Mouse (Mus musculus) limb, embryonic 11.5 days (tissue): ENCODE results near the gene Sema4f. TPM values are rescaled to one million over a fixed set of nuclear protein-coding genes. Genes with fewer than 3 reads are reported as not detected.

ENCODE experiments used
- ATAC-seq: fragments of 200-750 bp; cut with Nextera tagmentation; 2 replicates; pipeline ENCODE4 v1.8.0; 2017; ENCODE audit warnings: low read depth; ENCODE audit not compliant: insufficient number of reproducible peaks, low FRiP score, low TSS enrichment
- DNase-seq: peaks from one replicate; pipeline ENCODE4 v3.0.0-alpha.2; 2015; ENCODE audit warnings: low spot score
- H3K27ac ChIP-seq: fragments of 300-500 bp; sonication (generic); replicated peaks from 2 replicates; pipeline ENCODE4 v1.5.1; 2014; ENCODE audit warnings: low read depth, mild to moderate bottlenecking, low read length
- H3K27me3 ChIP-seq: fragments of 300-500 bp; sonication (generic); 2 replicates; pipeline ENCODE4 v1.6.1; 2014; ENCODE audit warnings: mild to moderate bottlenecking, low read length, mixed read lengths; ENCODE audit not compliant: control insufficient read depth, insufficient read depth
- H3K36me3 ChIP-seq: fragments of 300-500 bp; sonication (generic); 2 replicates; pipeline ENCODE4 v1.6.1; 2014; ENCODE audit warnings: mild to moderate bottlenecking, low read length, moderate library complexity, mixed read lengths; ENCODE audit not compliant: control insufficient read depth, insufficient read depth
- H3K4me1 ChIP-seq: fragments of 300-500 bp; sonication (generic); 2 replicates; pipeline ENCODE4 v1.6.1; 2014; ENCODE audit warnings: low read length, mixed read lengths; ENCODE audit not compliant: control insufficient read depth, insufficient read depth
- H3K4me2 ChIP-seq: fragments of 300-500 bp; sonication (generic); 2 replicates; pipeline ENCODE4 v1.6.1; 2014; ENCODE audit warnings: low read depth, mild to moderate bottlenecking, moderate library complexity; ENCODE audit not compliant: severe bottlenecking
- H3K4me3 ChIP-seq: fragments of 300-500 bp; sonication (generic); 2 replicates; pipeline ENCODE4 v1.5.1; 2014; ENCODE audit warnings: low read depth, low read length
- H3K9ac ChIP-seq: fragments of 300-500 bp; sonication (generic); 2 replicates; pipeline ENCODE4 v1.6.1; 2014; ENCODE audit warnings: mild to moderate bottlenecking, low read length
- H3K9me3 ChIP-seq: fragments of 300-500 bp; sonication (generic); 2 replicates; pipeline ENCODE4 v1.6.1; 2016; ENCODE audit warnings: low read length; ENCODE audit not compliant: control insufficient read depth
- WGBS: fragments of 180-500 bp; shearing (Covaris S2); extraction: QIAGEN DNeasy Blood & Tissue Kit; methylation state at CpG from one replicate; pipeline ENCODE4 v1.1.7; 2014; 5-methylcytosine and 5-hydroxymethylcytosine counted together
- polyA plus RNA-seq: library from polyadenylated mRNA; unstranded; fragments of >200 nt; fragmentation: Nextera tagmentation; extraction: Ambion mirVana; gene quantifications from 2 replicates; pipeline ENCODE4 v1.2.1, GENCODE M21; 2014

Sema4f gene
- 1.1 and 1.2 TPM in 2 replicates for polyA plus RNA-seq

DNA sequence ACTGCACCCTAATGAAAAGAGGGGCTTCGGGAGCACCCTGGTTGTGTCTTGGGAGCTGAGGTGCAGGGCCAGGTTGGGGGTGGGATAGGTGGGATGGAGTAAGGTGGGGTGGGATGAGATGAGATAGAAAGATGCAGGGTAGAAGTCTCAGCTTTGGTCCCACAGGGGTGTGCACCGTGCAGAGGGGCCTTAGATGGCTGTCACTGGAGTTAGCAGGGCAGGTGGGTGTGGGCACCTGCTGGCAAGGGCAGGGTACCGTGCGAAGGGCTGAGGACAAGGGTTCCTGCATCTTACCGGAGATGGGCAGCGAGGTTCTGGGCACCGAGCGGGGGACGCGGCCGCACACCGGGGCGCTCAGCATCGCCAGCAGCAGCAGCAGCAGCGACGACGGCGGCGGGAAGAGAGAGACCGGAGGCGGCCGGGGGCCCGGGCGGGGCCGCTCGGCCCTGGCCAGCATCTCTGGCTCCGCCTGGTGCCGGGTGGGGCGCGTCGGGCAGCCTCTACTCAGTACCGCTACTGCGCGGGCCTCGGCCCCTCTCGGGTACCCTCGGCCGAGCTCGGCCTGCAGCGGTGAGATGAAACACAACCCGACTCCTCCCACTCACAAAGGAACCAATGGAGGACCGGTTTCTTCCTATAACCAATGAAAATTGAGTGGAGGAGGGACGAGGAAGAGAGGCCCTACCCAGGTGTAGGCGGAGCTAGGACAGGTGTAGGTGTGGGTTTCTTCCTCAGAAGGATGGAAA lies at the start of gene Sema4f:
TSS of gene Sema4f (minus strand) at position 603 of the 746 bp plus-strand sequence.
- Histone ChIP-seq H3K4me1 (0 out of 2 replicates have a peak, but pooled peaks cover 3% of the 10 kb centered on the region), H3K9me3 (no peaks in the 10 kb centered on the region), H3K27ac (no peak within 1 kb of the TSS), H3K9ac (peak within 1 kb of the TSS; percentile 57), H3K4me2 (peak within 1 kb of the TSS; percentile 74), H3K27me3 (peaks cover 7% of the 10 kb centered on the region; the same call in 1 of the 2 replicates), H3K4me3 (peak within 1 kb of the TSS; percentile 47), H3K36me3 (no peaks in the 10 kb centered on the region)
- WGBS, result 2% methylated on average over 40 of the region's 44 CpGs
- ATAC-seq (peak; percentile 96), DNase-seq (peak; percentile 84)

DNA sequence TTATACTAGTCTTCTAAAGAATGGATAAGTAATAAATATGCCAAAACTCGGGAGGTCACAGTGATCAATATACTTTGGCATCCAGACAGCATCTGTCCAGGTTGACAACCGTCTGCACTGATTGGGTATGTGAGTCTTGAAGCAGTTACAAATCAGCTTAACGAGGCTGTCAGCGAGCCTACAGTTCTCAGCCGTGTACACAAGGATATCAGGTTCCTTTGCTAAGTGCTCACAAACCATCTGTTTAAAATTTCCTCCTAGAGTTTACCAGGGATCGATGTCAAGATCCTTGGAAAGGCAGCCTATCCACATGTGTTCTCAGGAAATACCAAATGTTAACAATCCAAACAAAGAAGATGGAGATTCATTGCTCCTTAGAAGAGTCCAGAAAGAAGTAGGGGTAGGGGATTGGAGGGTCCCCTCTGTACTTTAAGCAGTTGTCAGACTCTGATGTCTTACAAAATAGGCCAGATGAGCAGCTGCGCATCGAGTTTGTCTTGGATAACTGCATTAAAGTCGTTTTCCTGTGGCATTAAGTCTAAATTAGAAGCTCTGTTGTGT lies 47.9 kb upstream of the Sema4f start:
- DNase-seq (peak; percentile 82), ATAC-seq (peak; percentile 91)
- WGBS, result 9% methylated on average over 9 of the region's 9 CpGs
- H3K9ac ChIP-seq, result no peak overlapping the region
- H3K9me3 ChIP-seq, result no peaks in the 10 kb centered on the region
- H3K4me3 ChIP-seq, result no peak overlapping the region
- H3K36me3 ChIP-seq, result no peaks in the 10 kb centered on the region
- H3K4me2 ChIP-seq, result no peak overlapping the region
- H3K27ac ChIP-seq, result no peak overlapping the region; the same call in 1 of the 2 replicates
- peaks cover 4% of the 10 kb centered on the region for H3K4me1 ChIP-seq
- H3K27me3 ChIP-seq, result no peaks in the 10 kb centered on the region

DNA sequence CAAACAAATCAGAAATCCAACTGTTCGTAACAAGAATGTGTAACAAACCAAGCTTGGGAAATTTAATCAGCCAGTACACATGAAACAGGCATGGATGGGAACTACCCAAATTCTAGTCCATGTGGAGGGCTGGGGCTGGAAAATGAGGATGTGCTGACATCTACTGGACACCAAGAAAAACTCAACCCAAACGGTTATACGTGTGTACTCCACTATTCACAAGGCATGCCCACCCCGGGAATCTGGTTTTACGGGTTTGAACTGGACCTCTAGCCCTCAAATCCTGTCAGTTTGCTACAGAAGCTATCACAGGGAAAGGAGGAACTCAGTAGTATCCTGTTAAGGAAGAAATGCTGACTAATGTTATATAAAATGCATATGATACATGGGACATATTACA lies 31.5 kb upstream of the Sema4f start:
- Histone ChIP-seq H3K4me3 (no peak overlapping the region), H3K27me3 (no peaks in the 10 kb centered on the region), H3K27ac (no peak overlapping the region), H3K9me3 (no peaks in the 10 kb centered on the region), H3K4me1 (no peaks in the 10 kb centered on the region), H3K36me3 (no peaks in the 10 kb centered on the region), H3K9ac (no peak overlapping the region), H3K4me2 (no peak overlapping the region)
- 14% methylated on average over 5 of the region's 5 CpGs for WGBS
- peak; percentile 74 for DNase-seq
- 0 out of 2 replicates have a peak, but pooled peaks have one; percentile 70 for ATAC-seq

DNA sequence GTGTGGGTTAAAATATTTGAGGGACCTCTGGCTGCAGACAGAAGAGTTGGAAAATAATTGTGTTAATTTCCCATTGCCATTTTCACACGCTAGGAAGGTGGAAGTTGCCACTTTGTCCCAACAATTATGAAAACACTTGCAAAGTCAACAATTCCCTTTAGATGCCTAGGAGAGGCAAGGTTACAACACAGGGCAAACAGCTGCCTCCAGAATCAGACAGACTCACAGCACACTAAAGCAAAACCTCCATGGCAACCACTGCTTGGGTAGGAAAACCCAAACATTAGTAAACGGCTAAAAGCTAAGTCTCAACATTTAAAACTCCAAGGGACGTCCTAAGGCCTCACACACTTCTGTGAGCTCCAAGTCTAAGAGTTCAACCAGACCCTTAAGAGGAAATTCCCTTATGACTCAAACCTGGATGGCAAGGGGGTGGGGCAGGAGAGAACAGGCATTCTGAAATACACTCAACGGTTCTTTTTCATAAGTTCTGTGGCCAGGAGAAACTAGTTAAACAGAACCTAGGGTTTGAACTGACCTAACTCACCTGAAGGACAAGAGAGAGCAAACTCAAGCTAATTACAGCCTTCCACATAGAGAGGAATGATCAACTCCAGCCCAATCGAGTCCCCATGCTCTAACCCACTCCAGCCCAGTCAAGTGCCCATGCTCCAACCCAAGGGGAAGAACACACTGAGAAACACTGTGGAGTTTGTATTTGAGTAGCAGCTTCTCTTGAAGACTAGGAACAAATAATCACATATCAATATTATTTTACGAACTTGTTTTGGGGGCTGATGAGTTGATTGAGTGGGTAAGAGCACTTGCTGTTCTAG lies 29.9 kb upstream of the Sema4f start:
- ATAC-seq, result no peak
- Histone ChIP-seq H3K9me3 (no peaks in the 10 kb centered on the region), H3K4me3 (no peak overlapping the region), H3K27ac (no peak overlapping the region), H3K36me3 (no peaks in the 10 kb centered on the region), H3K9ac (no peak overlapping the region), H3K27me3 (no peaks in the 10 kb centered on the region), H3K4me2 (no peak overlapping the region), H3K4me1 (no peaks in the 10 kb centered on the region)
- 78% methylated on average over 6 of the region's 6 CpGs for WGBS
- no peak for DNase-seq

DNA sequence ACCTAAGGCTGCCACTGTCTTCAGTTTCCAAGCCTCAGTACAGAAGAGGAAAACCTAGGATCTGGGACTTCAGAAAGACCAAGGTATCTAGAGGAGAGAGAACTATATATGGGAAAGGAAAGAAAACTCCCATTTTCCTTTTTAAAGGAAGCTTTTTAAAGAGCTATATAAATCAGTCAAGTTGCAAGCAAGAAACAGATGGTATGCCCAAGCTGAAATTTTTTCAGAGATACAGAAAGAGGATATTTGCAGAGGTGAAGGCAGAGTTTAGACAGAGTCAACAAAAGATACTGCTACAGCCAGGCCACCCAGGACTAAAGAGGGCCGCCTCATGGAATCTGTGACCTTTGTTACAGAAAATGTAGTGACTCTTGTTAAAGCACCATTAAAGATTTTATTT lies 22.1 kb upstream of the Sema4f start:
- ATAC-seq (no peak), DNase-seq (no peak)
- Histone ChIP-seq H3K9ac (no peak overlapping the region), H3K4me3 (no peak overlapping the region), H3K27me3 (no peaks in the 10 kb centered on the region), H3K36me3 (no peaks in the 10 kb centered on the region), H3K4me1 (no peaks in the 10 kb centered on the region), H3K4me2 (no peak overlapping the region), H3K9me3 (no peaks in the 10 kb centered on the region), H3K27ac (no peak overlapping the region)
- WGBS, result 82% methylated on average over 1 of the region's 1 CpGs

DNA sequence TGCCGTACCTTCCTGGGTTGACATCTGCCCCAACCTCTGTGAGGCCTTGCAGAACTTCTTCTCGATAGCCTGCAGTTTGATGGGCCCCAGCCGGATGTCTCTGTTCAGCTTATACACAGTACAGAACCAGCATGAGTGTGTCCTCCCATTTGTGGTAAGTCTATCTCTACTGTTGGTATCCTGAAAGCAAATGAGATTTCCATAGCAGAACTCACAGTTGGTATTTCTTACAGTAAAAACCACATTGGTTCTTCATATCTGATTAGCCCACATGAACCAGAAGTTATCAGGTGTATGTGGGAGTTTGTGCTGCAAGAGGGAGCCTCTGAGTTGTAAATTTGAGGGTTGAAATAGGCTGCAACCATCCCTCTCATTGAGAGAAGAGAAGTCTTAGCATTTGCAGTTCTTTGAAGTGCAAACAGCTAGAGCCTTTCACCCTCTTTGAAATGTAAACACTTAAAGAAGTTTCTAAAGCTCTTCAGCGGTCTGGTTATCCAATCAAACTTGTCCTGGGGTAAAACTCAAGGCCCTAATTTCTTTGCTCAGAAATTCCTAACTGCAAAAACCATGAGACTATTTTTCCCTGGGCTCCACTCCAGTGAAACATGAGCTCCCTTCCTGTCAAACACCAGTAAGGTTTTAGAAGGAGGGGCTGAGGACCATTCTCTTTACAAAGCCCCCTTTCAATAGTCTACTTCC lies 17.1 kb upstream of the Sema4f start:
- Histone ChIP-seq H3K27ac (no peak overlapping the region), H3K4me1 (no peaks in the 10 kb centered on the region), H3K4me2 (no peak overlapping the region), H3K9ac (no peak overlapping the region), H3K4me3 (no peak overlapping the region), H3K9me3 (no peaks in the 10 kb centered on the region), H3K27me3 (no peaks in the 10 kb centered on the region), H3K36me3 (no peaks in the 10 kb centered on the region)
- DNase-seq, result no peak
- 57% methylated on average over 4 of the region's 4 CpGs for WGBS
- ATAC-seq, result no peak

DNA sequence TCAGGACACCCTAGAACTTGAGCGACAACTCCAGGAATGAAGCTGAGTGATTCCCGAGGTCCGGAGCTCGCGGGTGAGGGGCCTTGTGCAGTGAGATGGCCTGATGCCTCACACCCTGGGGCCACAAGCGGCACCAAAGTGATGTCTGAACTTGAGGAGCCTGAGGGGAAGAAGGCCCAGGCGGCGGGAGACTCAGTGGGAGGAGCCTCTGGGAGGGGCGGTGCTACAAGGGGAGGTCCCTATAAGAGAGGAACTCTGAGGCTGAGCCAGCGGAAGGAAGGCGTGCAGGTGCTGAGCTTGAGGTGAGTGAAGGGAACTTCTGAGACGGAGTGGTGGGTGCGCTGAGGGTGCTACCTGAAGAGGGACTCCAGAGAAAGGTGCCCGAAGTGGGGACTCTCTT lies 7.1 kb upstream of the Sema4f start, which contains the start of gene M1ap:
TSS of gene M1ap (plus strand) at position 252 of the 400 bp plus-strand sequence.
- DNase-seq (no peak), ATAC-seq (no peak)
- H3K4me2 ChIP-seq, result no peak within 1 kb of the TSS
- no peaks in the 10 kb centered on the region for H3K36me3 ChIP-seq
- 65% methylated on average over 14 of the region's 14 CpGs for WGBS
- H3K27ac ChIP-seq, result no peak within 1 kb of the TSS
- no peak within 1 kb of the TSS for H3K4me3 ChIP-seq
- no peaks in the 10 kb centered on the region for H3K9me3 ChIP-seq
- no peaks in the 10 kb centered on the region for H3K4me1 ChIP-seq
- no peaks in the 10 kb centered on the region for H3K27me3 ChIP-seq
- H3K9ac ChIP-seq, result no peak within 1 kb of the TSS

DNA sequence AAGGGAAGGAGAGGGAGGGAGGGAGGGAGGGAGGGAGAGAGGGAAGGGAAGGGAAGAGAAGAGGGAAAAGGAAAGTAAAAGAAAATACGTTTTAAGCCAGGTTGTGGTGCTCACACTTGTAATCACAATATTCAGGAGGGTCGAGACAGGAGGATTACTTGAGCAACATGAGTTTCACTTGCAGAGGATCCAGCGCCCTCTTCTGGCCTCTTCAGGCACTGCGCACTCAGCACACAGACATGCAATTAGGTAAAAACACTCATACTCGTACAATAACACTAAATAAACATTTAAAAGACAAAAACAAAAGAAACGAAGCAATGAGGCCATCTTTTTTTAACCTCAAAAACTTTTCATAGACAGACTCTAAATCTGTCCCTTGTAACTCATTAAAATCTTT lies 6.2 kb upstream of the Sema4f start:
- no peak for ATAC-seq
- WGBS, result 54% methylated on average over 6 of the region's 6 CpGs
- H3K27ac ChIP-seq, result no peak overlapping the region
- no peaks in the 10 kb centered on the region for H3K4me1 ChIP-seq
- H3K4me2 ChIP-seq, result no peak overlapping the region
- no peak overlapping the region for H3K9ac ChIP-seq
- H3K36me3 ChIP-seq, result no peaks in the 10 kb centered on the region
- DNase-seq, result peak; percentile 42
- H3K4me3 ChIP-seq, result no peak overlapping the region
- no peaks in the 10 kb centered on the region for H3K27me3 ChIP-seq
- H3K9me3 ChIP-seq, result no peaks in the 10 kb centered on the region
